Mouse (Mus musculus) spleen, postnatal 10 days (tissue): ENCODE data around the gene Prkn.
"Not testable (repeated sequence)": the region's sequence is repeated elsewhere in the genome, so short reads cannot be mapped to it uniquely, and the experiment has no call there.

Source experiments
- DNase-seq, 2 experiments: peaks; one replicate each; pipeline ENCODE4 v3.0.0; 2021 to 2022; ENCODE audit warnings: low spot score in 2 of 2

The Prkn gene

GRCm38 (mm10) chr17:11988110-11988837 is 1148.1 kb downstream of the Prkn start:
- DNase-seq, result no peak

- no peak for DNase-seq
Observed at GRCm38 (mm10) chr17:11989296-11989695, 1149.1 kb downstream of the Prkn start.

DNA sequence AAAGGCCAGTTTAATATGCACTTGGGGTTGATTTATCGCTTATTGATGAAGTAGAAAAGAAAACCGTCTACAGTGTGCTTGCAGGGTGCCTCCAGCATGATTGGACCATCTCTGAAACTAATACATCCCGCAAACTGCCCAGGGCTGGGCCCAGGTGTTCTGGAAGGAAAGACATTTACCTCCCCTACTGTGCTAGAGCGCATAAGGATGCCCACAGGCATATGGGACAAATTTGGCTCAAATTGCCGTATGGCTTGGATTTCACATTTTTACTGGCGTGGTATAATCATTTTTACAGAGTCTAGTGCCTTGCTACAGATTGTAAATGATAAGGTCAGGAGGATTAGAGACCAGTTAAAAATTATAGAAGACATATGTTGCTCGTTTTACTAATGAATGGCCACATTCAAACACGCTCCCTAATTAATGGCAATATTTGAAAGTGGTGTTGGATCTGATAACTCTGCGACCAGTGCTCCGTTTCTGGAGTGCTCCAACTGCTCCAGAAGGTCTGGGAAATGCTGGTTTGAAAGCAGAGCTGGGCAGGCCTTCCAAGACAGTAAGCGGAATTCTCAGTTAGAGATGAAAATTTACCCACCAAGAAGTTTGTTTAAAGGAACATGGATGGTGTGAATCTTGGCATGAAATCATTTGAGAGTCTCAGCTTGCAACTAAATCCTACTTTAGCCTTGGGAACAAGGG is 1150.4 kb downstream of the Prkn start:
- DNase-seq, result no peak

- DNase-seq, result peak in 1 of 2 experiments; percentile 49
Observed at GRCm38 (mm10) chr17:11993249-11993648, 1153.1 kb downstream of the Prkn start.

DNA sequence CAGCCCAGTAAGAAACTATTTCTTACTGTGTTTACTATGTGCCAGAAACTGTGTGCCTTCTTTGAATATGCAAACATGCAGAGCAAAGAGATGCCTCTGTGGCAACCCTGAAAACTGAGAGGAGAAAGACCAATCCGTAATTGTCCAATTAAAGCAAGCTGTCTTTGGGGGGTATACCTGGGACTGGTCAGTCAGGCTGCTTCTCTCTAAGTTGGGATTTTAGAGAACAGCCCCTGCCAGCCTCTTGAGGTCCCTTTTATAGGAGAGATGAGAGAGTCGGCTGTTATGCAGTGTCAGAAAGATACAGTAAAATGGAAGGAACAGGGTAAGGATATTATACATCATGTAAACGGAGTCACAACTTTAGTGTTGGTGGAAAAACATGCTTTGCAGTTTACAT is 1154.1 kb downstream of the Prkn start:
- DNase-seq, result no peak

GRCm38 (mm10) chr17:11994754-11995153 is 1154.6 kb downstream of the Prkn start:
- DNase-seq, result not testable (repeated sequence)

DNA sequence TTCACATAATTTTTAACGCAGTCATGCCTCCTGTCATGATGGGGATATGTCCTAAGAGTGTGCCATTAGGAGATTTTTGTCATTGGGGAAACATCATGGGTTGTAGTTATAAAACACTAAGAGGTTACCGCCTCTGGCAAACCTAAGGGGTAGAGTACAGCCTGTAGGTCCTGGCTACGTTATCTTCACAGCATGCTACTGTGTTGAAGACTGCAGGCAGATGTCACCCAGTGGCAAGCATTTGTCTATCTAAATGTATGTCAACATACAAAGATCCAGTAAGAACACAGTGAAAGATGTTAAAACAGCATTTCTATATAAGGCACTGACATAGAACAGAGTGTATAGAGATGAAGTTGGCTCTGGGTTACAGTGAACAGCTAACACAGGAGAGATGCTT is 1155.3 kb downstream of the Prkn start:
- no peak for DNase-seq

DNA sequence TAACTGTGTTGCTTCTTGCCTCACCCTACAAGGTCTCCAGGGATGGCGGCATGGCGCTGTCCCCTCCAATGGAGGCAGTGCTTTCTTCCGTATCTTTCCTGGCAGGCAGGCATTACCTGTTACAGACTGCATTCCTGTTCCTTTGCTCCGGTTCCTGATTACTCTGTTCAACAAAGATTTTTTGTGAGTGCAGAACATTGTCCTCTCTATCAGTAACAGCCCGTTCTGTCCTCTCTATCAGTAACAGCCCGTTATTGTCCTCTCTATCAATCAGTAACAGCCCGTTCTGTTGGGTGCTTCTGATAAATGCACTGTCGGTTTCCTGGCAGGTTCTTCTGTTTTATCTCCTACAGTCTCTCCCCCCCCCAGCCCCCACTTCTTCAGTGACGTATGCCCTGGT is 1156.1 kb downstream of the Prkn start:
- DNase-seq, result no peak

DNA sequence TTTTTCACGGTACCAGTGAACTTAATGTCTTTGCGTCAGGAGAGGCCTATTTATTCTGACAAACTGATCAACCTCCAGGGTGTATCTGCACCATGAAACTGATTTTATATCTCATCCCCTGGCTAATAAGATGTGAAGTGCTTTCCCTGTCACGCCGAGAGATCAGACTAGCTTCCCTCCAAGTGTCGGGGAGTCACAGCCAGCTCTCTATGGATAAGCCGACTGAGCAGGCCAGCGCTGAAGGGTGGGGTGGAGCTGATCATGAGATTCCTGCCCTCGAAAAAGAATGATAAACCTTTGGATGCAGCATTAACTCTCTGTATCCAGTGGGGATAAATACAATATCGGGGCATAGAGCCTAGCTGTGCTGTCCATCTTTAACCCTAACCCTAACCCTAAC is 1160.1 kb downstream of the Prkn start:
- no peak for DNase-seq

DNA sequence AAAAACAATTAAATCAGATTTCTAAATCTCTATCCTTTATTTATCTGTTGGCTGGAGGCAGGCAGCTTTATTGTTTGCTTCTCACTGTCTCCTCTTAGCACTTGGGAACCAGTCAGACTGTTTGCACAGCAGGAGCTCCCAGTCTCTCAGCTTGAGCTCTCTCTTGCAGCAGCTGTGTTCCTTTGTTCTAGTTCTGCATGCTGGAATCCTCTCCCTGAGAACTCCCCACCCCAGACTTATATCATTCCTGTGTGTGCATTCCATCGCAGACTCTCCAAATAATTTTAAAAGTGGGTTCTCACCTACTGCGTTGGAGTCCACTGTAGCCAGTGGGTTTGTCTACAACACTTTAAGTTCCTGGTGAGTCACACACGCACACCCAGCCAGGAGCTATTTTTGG is 1181.1 kb downstream of the Prkn start:
- DNase-seq, result no peak

DNA sequence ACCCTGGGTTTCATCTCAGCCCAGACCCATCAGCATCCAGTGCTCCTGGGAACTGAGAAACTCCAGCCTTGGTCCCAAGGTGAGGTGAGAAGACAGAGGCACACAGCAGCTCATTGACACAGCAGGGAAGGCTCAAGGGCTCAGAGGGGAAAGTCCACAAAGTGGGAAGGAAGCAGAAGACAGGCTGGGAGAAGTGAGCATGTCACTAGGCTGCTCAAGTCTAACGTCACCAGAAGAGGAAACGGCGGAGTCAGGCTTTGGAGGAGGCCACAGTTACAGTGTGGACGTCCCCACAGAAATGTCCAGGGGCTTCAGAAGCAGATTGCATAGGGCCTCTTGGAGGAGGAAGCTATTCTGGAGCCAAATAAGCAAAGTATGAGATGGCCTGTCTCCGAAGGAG is 1189.2 kb downstream of the Prkn start:
- DNase-seq, result no peak

DNA sequence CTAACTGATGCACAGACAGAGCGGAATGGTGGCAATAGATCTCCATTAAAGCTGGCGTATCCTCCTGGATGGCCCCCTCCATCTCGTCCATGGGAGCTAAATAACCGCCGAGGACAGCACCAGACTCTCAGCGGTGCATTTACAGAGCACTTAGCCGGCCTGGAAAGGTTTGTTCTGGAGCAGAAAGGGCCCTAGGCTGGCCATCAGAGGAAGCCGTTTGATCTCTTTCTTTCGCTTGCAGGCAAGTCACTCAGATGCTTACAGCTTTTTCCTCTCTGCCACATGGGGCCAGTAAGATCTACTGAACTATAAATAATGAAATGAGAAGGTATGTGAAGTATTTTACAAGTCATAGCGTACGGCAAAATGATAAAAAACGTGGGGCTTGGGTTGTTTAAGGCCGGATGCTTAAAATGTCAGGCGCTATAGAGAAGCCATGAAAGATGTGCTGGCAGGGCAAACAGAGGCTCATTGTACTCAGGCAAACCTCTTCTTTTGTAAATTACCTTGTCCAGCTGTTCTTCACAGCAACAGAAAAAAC is 1189.8 kb downstream of the Prkn start:
- DNase-seq, result no peak

GRCm38 (mm10) chr17:12030556-12031160 is 1190.5 kb downstream of the Prkn start:
- DNase-seq, result no peak

- peak; percentile 42 to 67 for DNase-seq
Observed at GRCm38 (mm10) chr17:12031203-12031942, 1191.2 kb downstream of the Prkn start.

DNA sequence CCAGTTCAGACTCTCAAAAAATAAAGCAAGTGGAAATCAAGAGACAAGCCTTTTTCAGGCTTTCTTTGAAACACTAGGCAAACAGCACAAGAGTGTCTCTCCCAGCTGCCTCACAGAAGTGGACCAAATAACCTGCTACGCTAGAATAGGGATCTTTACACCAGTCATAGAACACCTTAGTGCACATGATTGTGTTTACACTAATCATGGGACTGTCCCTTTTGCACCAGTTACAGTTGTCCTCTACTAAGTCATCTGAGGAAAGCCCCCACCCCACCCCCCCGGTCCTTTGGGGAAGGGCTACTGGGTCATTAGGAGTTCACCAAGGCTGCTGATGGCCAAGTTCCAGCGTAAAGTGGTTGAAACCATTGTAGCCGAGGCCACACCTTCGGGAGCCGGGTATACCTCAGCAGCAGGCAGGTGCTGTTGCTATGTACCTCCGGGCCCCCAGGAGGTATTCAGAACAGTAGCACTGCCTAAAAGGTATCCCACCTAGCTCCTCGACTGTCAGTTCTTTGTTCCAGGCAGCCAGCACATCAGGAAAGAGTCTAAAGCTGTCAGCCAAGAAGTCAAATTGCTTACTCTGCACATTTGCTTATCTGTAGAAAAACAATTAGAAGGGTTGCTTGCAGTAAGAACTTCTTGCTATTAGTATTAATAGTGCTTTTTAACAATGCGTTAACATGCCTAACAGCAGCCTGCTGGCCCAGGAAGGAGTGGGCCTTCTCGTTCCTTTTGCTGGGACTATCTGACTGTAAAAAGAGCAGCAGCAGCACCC is 1192.0 kb downstream of the Prkn start:
- DNase-seq, result no peak

GRCm38 (mm10) chr17:12035386-12035785 is 1195.2 kb downstream of the Prkn start:
- no peak for DNase-seq

DNA sequence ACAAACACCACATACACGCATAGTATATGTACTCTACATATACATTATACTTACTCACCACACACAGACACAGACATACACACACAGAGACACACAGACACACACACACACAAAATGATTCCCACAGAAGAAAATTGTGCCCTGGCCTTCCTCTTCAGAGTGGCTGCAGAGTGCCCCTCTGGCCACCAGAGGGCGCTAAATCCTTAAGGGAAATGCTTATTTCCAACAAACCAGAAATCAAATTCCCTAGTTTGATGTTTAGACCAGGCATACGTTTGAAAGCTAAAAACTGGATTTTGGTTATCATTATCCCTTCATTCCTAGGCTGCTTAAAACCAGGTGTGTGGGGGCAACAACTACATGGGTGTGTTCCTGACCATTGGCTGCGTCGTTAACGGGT is 1196.0 kb downstream of the Prkn start:
- DNase-seq, result peak; percentile 64 to 86

DNA sequence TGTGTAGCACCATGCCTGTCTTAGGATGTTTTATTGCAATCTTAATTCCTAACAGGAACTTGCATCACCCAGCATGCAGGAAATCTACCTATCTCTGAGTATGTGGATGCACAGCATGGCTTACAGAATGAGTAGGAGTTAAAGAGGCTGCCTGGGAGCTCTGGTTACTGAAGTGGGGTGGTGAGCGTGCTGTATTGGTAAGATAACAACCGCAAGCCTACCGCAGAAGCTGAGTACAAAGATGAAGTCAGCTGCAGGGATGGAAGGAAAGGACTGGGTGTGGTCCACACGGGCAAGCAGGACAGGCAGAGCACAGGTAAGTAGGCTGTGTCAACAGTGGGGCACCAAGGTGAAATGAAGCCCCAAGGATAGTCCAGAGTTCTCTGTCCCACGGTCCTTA is 1196.9 kb downstream of the Prkn start:
- DNase-seq, result peak; percentile 31 to 53

DNA sequence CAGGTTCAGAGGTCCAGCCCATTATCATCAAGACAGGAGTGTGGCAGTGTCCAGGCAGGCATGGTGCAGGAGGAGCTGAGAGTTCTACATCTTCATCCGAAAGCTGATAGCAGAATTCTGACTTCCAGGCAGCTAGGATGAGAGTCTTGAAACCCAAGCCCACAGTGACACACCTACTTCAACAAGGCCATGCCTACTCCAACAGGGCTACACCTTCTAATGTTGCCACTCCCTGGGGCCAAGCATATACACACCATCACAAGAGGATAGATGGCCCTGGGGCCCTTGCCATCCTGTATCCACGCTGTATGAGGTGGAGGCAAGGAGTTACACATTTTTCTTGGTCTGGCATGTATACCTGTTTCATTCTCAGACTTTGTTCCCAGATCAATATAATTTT is 1197.4 kb downstream of the Prkn start:
- DNase-seq, result peak; percentile 44 to 45

DNA sequence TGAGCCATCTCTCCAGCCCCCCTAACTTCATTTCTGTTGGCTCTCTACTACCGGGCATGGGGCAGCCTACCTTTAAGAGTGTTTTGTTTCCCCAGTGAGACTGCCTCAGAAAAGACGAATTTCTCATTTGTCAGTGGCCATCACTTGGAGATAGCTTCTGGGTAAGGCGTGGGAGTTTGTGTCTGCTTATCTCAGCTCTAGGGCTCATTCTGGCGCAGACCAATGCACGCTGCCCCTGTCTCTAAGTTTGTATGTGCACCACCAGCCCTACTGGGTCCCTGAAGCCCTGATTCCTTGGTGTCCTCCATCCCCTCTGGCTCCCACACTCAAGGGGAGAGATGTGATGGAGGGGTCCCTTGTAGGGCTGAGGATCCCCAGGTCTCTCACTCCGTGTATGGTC is 1198.3 kb downstream of the Prkn start:
- DNase-seq, result peak in 1 of 2 experiments; percentile 50

- peak; percentile 83 to 92 for DNase-seq
Observed at GRCm38 (mm10) chr17:12039188-12039587, 1199.0 kb downstream of the Prkn start.
